In the genomic region with DNA sequence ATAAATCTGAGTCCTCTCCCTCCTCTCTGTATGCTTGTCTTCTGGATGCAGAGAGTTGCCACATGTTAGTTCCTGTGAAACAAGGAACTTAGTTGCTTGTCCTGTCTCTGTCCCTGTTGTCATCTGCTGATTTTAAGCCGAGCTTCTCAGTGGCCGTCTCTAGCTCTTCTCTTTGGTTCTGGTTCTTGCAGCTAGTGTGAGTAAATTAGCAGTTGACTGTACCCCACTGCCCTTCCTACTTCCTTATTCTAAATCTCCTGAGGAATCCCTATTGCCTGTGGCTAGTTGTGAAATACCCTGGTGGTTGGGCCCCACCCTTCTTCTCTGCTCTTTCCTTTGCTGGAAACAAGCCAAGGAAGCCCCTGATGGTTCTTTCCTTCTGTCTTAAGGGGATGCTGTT, we compare ENCODE assay signal across 17 mouse cellular contexts. TPM values are rescaled to one million over a fixed set of nuclear protein-coding genes. Genes with fewer than 3 reads are reported as not detected.
DNase-seq lines count a peak whose midpoint lies in the region; ATAC-seq and TF ChIP-seq lines count a peak whose summit lies in the region.
"Had no signal": no experiment of that assay in that cellular context is flagged by ENCODE, and none has a peak within 500 bp of the region (broad histone marks: within the 10 kb centered on the region; RNA-seq: fewer than 3 reads in every experiment).

No protein-coding gene starts in this region.

- peak overlapping the region; percentile 41 for H3K27ac ChIP-seq in liver, embryonic 15.5 days (replicated peaks)
- H3K27ac ChIP-seq in liver, embryonic 12.5 days, result no peak overlapping the region
- no peak overlapping the region for H3K27ac ChIP-seq in MEL (ENCODE audit: control insufficient read depth, low read depth, low read length)
- H3K27ac ChIP-seq in bone marrow macrophage, adult 2 months (ENCODE audit: insufficient read depth, low read depth, low read length), result peak overlapping the region; percentile 74
- H3K27ac ChIP-seq: embryonic facial prominence, embryonic 15.5 days; forebrain, embryonic 10.5 days; limb, embryonic 13.5 days; midbrain, embryonic 15.5 days had no signal

- no peaks in the 10 kb centered on the region for H3K9me3 ChIP-seq in liver, embryonic 15.5 days (replicated peaks)
- H3K9me3 ChIP-seq in liver, embryonic 12.5 days (replicated peaks), result no peaks in the 10 kb centered on the region
- no peaks in the 10 kb centered on the region for H3K9me3 ChIP-seq in MEL (replicated peaks; ENCODE audit: insufficient read depth, low read length)
- H3K9me3 ChIP-seq: embryonic facial prominence, embryonic 15.5 days; forebrain, embryonic 10.5 days; limb, embryonic 13.5 days; midbrain, embryonic 15.5 days had no signal

- DNase-seq in MEL (ENCODE audit: low read depth, low spot score), result peak; percentile 60
- DNase-seq in monocyte, adult 2 months (ENCODE audit: low read depth in 1 of 2, low spot score in 2 of 2), result peak; percentile 53 to 80
- DNase-seq in embryo, embryonic 10 days (ENCODE audit: low spot score), result no peak
- no peak for DNase-seq in cerebellum, postnatal 36 days
- DNase-seq: adrenal gland, adult 2 months; cerebellum, adult 11-12 months; gastrocnemius, postnatal 10 days; heart, postnatal 4 days; kidney, adult 18-20 months; kidney, postnatal 10 days had no signal

- TF ChIP-seq EP300 in MEL (IDR thresholded peaks at IDR 0.05; ENCODE audit: low read depth in 1 of 2, low read length in 2 of 2), result 0 out of 4 replicates have a peak, but pooled peaks of 1 of the 2 experiments have one; percentile 8

- H3K4me2 ChIP-seq in liver, embryonic 15.5 days, result no peak overlapping the region
- no peak overlapping the region for H3K4me2 ChIP-seq in liver, embryonic 12.5 days
- H3K4me2 ChIP-seq: embryonic facial prominence, embryonic 15.5 days; limb, embryonic 13.5 days; midbrain, embryonic 15.5 days had no signal

- H3K79me2 ChIP-seq in MEL (ENCODE audit: control insufficient read depth, insufficient read depth, low read length, poor library complexity), result peaks cover 24% of the 10 kb centered on the region

- no peak overlapping the region for H3K4me3 ChIP-seq in liver, embryonic 15.5 days (replicated peaks)
- H3K4me3 ChIP-seq in liver, embryonic 12.5 days, result no peak overlapping the region
- H3K4me3 ChIP-seq in MEL (ENCODE audit: control insufficient read depth in 1 of 2, insufficient read depth in 1 of 2, low read depth in 2 of 2, low read length in 2 of 2), result no peak overlapping the region
- no peak overlapping the region for H3K4me3 ChIP-seq in bone marrow macrophage, adult 2 months (ENCODE audit: insufficient read depth, low read length)
- H3K4me3 ChIP-seq: embryonic facial prominence, embryonic 15.5 days; forebrain, embryonic 10.5 days; limb, embryonic 13.5 days; midbrain, embryonic 15.5 days had no signal

- no peaks in the 10 kb centered on the region for H3K27me3 ChIP-seq in liver, embryonic 15.5 days
- H3K27me3 ChIP-seq in liver, embryonic 12.5 days (replicated peaks), result no peaks in the 10 kb centered on the region
- H3K27me3 ChIP-seq in MEL (ENCODE audit: control insufficient read depth in 1 of 2, insufficient read depth in 2 of 2, low read length in 2 of 2), result no peaks in the 10 kb centered on the region
- H3K27me3 ChIP-seq: embryonic facial prominence, embryonic 15.5 days; limb, embryonic 13.5 days; midbrain, embryonic 15.5 days had no signal

- H3K4me1 ChIP-seq in liver, embryonic 15.5 days (replicated peaks), result peaks cover 42% of the 10 kb centered on the region
- H3K4me1 ChIP-seq in liver, embryonic 12.5 days, result peaks cover 40% of the 10 kb centered on the region
- H3K4me1 ChIP-seq in MEL (ENCODE audit: control insufficient read depth in 1 of 2, insufficient read depth in 2 of 2, low read length in 2 of 2), result peaks cover 2 to 18% of the 10 kb centered on the region in 2 experiments; a peak in 3 of 4 replicates
- peaks cover 48% of the 10 kb centered on the region for H3K4me1 ChIP-seq in bone marrow macrophage, adult 2 months (ENCODE audit: control insufficient read depth, insufficient read depth, low read length)

- 59% methylated on average over 2 of the region's 2 CpGs for WGBS in liver, embryonic 15.5 days (ENCODE audit: insufficient replicate concordance)
- 62% methylated on average over 2 of the region's 2 CpGs for WGBS in liver, embryonic 12.5 days (ENCODE audit: insufficient replicate concordance)

- H3K36me3 ChIP-seq in liver, embryonic 15.5 days (replicated peaks), result peaks cover 64% of the 10 kb centered on the region
- H3K36me3 ChIP-seq in liver, embryonic 12.5 days, result peaks cover 67% of the 10 kb centered on the region
- peaks cover 13 to 18% of the 10 kb centered on the region in 2 experiments for H3K36me3 ChIP-seq in MEL (ENCODE audit: control insufficient read depth in 1 of 2, insufficient read depth in 2 of 2, low read length in 2 of 2)

- no peak for TF ChIP-seq POLR2A in MEL (IDR thresholded peaks at IDR 0.05; ENCODE audit: control insufficient read depth in 1 of 2, insufficient read depth in 1 of 2, low read depth in 1 of 2, low read length in 2 of 2, poor library complexity in 1 of 2)
- no peak for TF ChIP-seq POLR2A in bone marrow macrophage, adult 2 months (IDR thresholded peaks at IDR 0.05; ENCODE audit: borderline replicate concordance, low read depth, low read length)

- no peak for TF ChIP-seq RAD21 in MEL (IDR thresholded peaks at IDR 0.05; ENCODE audit: low read depth, low read length)

- ATAC-seq in liver, embryonic 15.5 days (ENCODE audit: insufficient read depth), result no peak
- ATAC-seq in liver, embryonic 12.5 days, result no peak
- ATAC-seq: midbrain, embryonic 15.5 days had no signal

- H3K9ac ChIP-seq in liver, embryonic 15.5 days, result no peak overlapping the region
- H3K9ac ChIP-seq in liver, embryonic 12.5 days, result no peak overlapping the region; the same call in 1 of the 2 replicates
- no peak overlapping the region for H3K9ac ChIP-seq in MEL (ENCODE audit: control insufficient read depth, low read depth, low read length, poor library complexity, severe bottlenecking)
- H3K9ac ChIP-seq: embryonic facial prominence, embryonic 15.5 days; limb, embryonic 13.5 days; midbrain, embryonic 15.5 days had no signal

- TF ChIP-seq CTCF in MEL (IDR thresholded peaks at IDR 0.05 in 2 of 3, conservative IDR thresholded peaks at IDR 0.05 in 1 of 3; ENCODE audit: control insufficient read depth in 1 of 3, insufficient read depth in 1 of 3, low read depth in 2 of 3, low read length in 3 of 3, poor library complexity in 1 of 3, severe bottlenecking in 1 of 3), result no peak
- no peak for TF ChIP-seq CTCF in bone marrow macrophage, adult 2 months (IDR thresholded peaks at IDR 0.05; ENCODE audit: low read depth, low read length)

TF ChIP-seq in MEL, 35 proteins besides CTCF, POLR2A, EP300 and RAD21:
- TF ChIP-seq ZC3H11A (IDR thresholded peaks at IDR 0.05; ENCODE audit: low read depth, low read length), result no peak
- no peak for TF ChIP-seq BHLHE40 (IDR thresholded peaks at IDR 0.05; ENCODE audit: borderline replicate concordance, low read depth, low read length)
- no peak for TF ChIP-seq CHD2 (IDR thresholded peaks at IDR 0.05; ENCODE audit: low read length)
- no peak for TF ChIP-seq MAX (IDR thresholded peaks at IDR 0.05; ENCODE audit: low read length)
- TF ChIP-seq ETS1 (IDR thresholded peaks at IDR 0.05; ENCODE audit: low read depth, low read length), result no peak
- TF ChIP-seq POLR2AphosphoS2 (IDR thresholded peaks at IDR 0.05; ENCODE audit: low read length), result no peak

RNA-seq across cellular contexts. Expression of gene Ciao2a, which starts 5.1 kb away (rescaled TPM):
- polyA plus RNA-seq in liver, embryonic 15.5 days (2015; fragmentation: Nextera tagmentation; extraction: Ambion mirVana), result 117 and 132 TPM in 2 replicates
- polyA plus RNA-seq in liver, embryonic 12.5 days (2016; fragmentation: Nextera tagmentation; extraction: Ambion mirVana), result 199 TPM in 2 replicates
- total RNA-seq in MEL (2012; rRNA removed), result 103 and 121 TPM in 2 replicates
- 10 to 100 TPM in 1 of 2 experiments, not detected in 1; 88.1 TPM for polyA plus RNA-seq in MEL (2012; ENCODE audit: insufficient read depth in 1 of 2, insufficient read length in 2 of 2, low read depth in 1 of 2, low replicate concordance in 2 of 2, missing spikeins in 1 of 2)
- polyA plus RNA-seq in bone marrow macrophage, adult 2 months (2012; ENCODE audit: insufficient read depth, insufficient read length, missing spikeins), result 133 and 152 TPM in 2 replicates

RNA-seq across cellular contexts. Expression of gene Snx1, which starts 5.1 kb away (rescaled TPM):
- polyA plus RNA-seq in liver, embryonic 15.5 days (2015; fragmentation: Nextera tagmentation; extraction: Ambion mirVana), result 62.7 and 64.8 TPM in 2 replicates
- 89.6 and 95.1 TPM in 2 replicates for polyA plus RNA-seq in liver, embryonic 12.5 days (2016; fragmentation: Nextera tagmentation; extraction: Ambion mirVana)
- 83.9 and 88.2 TPM in 2 replicates for total RNA-seq in MEL (2012; rRNA removed)
- 100 to 1,000 TPM; 113 to 189 TPM for polyA plus RNA-seq in MEL (2012; ENCODE audit: insufficient read depth in 1 of 2, insufficient read length in 2 of 2, low read depth in 1 of 2, low replicate concordance in 2 of 2, missing spikeins in 1 of 2)
- 117 and 141 TPM in 2 replicates for polyA plus RNA-seq in bone marrow macrophage, adult 2 months (2012; ENCODE audit: insufficient read depth, insufficient read length, missing spikeins)

RNA-seq across cellular contexts. Expression of gene Dapk2, which starts 26.6 kb away (rescaled TPM):
- polyA plus RNA-seq in liver, embryonic 15.5 days (2015; fragmentation: Nextera tagmentation; extraction: Ambion mirVana), result 31.9 and 33.9 TPM in 2 replicates
- 12.3 and 16.4 TPM in 2 replicates for polyA plus RNA-seq in liver, embryonic 12.5 days (2016; fragmentation: Nextera tagmentation; extraction: Ambion mirVana)
- total RNA-seq in MEL (2012; rRNA removed), result 5.8 and 6.7 TPM in 2 replicates
- 1 to 10 TPM in 1 of 2 experiments, not detected in 1; 8.3 TPM for polyA plus RNA-seq in MEL (2012; ENCODE audit: insufficient read depth in 1 of 2, insufficient read length in 2 of 2, low read depth in 1 of 2, low replicate concordance in 2 of 2, missing spikeins in 1 of 2)
- not detected in 2 replicates for polyA plus RNA-seq in bone marrow macrophage, adult 2 months (2012; ENCODE audit: insufficient read depth, insufficient read length, missing spikeins)

Comparison
In these comparisons a context has a peak if more than half of its experiments do, and no peak if none do; other contexts are left out.
1. H3K27ac ChIP-seq: peak in liver, embryonic 15.5 days (single experiment) and bone marrow macrophage, adult 2 months (single experiment); none in liver, embryonic 12.5 days (single experiment) and MEL (single experiment).
2. DNase-seq: peak in MEL (single experiment) and monocyte, adult 2 months (2 of 2); none in embryo, embryonic 10 days (single experiment) and cerebellum, postnatal 36 days (0 of 2).